Mouse (Mus musculus) E14TG2a.4 (cell line): ENCODE data around the gene Cped1.

Experiments used
- H3K27me3 ChIP-seq: 2 replicates; pipeline ENCODE4 v1.6.1; 2014; ENCODE audit warnings: low read length, control low read depth; ENCODE audit not compliant: insufficient read depth
- H3K36me3 ChIP-seq: 2 replicates; pipeline ENCODE4 v1.6.1; 2014; ENCODE audit warnings: low read length, control low read depth; ENCODE audit not compliant: insufficient read depth
- H3K4me1 ChIP-seq: replicated peaks from 2 replicates; pipeline ENCODE4 v1.6.1; 2014; ENCODE audit warnings: low read depth, low read length, control low read depth
- H3K4me3 ChIP-seq: replicated peaks from 2 replicates; pipeline ENCODE4 v1.5.1; 2014; ENCODE audit warnings: mild to moderate bottlenecking, low read length
- H3K9me3 ChIP-seq: 2 replicates; pipeline ENCODE4 v1.6.1; 2014; ENCODE audit warnings: low read length, control low read depth
- CTCF ChIP-seq: conservative IDR thresholded peaks from 2 replicates; pipeline ENCODE4 v1.5.1; 2014; ENCODE audit warnings: low read length
- NANOG ChIP-seq: IDR thresholded peaks from 2 replicates; pipeline ENCODE4 v1.6.1; 2014; ENCODE audit warnings: borderline replicate concordance, low read length, mixed read lengths
- POU5F1 ChIP-seq: IDR thresholded peaks from 2 replicates; pipeline ENCODE4 v1.6.1; 2014; ENCODE audit warnings: low read length, borderline replicate concordance

Gene Cped1

DNA sequence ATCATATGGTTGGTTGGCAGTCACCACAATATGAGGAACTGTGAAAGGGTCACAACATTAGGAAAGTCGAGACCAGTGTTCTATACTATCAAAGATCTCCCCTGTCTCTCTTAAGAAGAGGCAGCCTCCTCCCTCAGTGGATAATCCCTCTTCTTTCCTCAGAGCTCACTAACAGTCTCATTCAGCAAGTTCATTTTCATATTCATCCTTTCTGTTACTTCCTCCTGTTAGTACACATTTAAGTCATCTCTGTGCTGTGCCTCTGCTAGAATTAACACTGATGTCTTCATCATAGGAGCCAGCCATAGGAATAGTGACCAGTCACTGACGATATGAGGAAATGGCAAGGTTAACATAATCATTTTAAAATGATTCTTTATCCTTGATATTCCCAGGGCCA is 213.8 kb downstream of the Cped1 start:
- H3K36me3 ChIP-seq: no peaks in the 10 kb centered on the region
- H3K9me3 ChIP-seq: no peaks in the 10 kb centered on the region
- no peak overlapping the region for H3K4me3 ChIP-seq
- H3K27me3 ChIP-seq: no peaks in the 10 kb centered on the region
- TF ChIP-seq CTCF (no peak), POU5F1 (no peak), NANOG (no peak)
- no peaks in the 10 kb centered on the region for H3K4me1 ChIP-seq

DNA sequence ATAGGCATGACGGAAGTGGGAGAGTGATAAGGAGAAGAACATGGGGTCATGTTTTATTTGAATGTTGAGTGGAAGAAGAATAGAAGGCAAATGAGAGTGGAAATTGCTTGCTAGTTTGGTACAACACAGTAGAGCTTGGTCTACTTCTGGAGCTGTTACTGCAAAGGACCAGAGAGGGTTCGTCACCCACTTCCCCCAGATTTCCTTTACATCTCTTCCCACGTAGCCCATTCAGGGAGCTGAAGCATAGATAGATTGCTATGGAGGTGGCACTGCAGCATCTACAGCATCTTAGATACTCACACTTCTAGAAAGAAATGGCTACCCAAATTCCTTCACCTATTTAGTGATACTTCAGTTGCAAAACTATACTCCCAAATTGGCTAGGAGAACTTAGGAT is 214.4 kb downstream of the Cped1 start:
- no peaks in the 10 kb centered on the region for H3K36me3 ChIP-seq
- H3K27me3 ChIP-seq: no peaks in the 10 kb centered on the region
- H3K9me3 ChIP-seq: no peaks in the 10 kb centered on the region
- H3K4me1 ChIP-seq: no peaks in the 10 kb centered on the region
- no peak for TF ChIP-seq CTCF
- TF ChIP-seq NANOG: no peak
- no peak for TF ChIP-seq POU5F1
- no peak overlapping the region for H3K4me3 ChIP-seq

DNA sequence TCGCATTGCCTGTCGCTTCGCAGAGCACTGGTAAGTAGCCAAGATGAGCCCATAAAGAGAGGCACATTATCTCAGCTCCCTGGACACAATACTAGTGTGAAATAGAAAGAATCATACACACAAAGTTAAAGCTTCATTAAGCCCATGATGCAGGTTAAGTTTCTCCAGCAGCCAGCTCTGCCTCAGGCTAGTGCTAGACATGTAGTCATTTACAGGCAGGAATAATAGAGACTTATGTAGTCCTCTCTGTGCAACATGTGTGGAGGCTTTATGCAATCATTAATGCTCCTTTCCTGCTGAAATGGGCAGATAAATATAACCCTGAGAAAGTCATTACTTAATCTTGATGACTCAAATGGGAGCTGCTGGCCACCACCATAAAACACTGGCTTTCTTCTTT is 216.2 kb downstream of the Cped1 start:
- Histone ChIP-seq H3K27me3 (no peaks in the 10 kb centered on the region), H3K4me1 (no peaks in the 10 kb centered on the region), H3K9me3 (no peaks in the 10 kb centered on the region), H3K4me3 (no peak overlapping the region), H3K36me3 (no peaks in the 10 kb centered on the region)
- TF ChIP-seq CTCF (no peak), POU5F1 (no peak), NANOG (no peak)

DNA sequence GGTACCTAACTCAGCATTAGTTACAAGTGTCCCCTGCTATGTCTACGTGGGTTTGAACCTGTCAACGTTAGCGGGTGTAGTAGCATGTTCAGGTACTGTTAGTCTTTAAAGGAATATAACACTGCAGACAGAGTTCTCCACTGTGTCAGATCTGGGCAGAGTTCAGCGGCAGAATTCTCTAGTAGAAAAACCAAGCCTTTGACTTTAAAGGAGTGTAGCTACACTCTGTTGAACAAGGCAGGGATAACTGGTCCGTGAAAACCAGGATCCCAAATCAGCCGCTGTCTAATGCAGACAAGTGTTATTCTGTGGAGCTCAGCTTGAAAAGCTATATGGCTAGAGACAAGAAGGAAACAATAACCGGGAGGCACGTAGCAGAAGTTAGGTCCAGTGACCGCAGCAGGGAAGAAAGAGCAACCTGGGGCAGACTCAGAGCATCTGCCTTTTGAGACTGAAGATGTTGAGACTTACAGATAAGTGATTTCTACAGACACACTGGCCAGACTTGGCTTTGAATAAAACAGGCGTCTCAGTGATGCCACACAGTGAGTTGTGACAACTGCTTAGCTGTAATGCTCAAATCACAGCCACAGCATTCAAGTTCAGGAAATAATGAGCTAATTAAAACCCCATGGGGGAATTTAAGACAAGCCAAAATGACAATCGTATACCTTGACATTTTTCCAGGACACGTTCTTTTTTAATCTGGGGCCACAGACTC is 219.5 kb downstream of the Cped1 start:
- Histone ChIP-seq H3K27me3 (no peaks in the 10 kb centered on the region), H3K36me3 (no peaks in the 10 kb centered on the region), H3K4me3 (no peak overlapping the region), H3K9me3 (no peaks in the 10 kb centered on the region), H3K4me1 (no peaks in the 10 kb centered on the region)
- no peak for TF ChIP-seq CTCF
- TF ChIP-seq NANOG: no peak
- no peak for TF ChIP-seq POU5F1

DNA sequence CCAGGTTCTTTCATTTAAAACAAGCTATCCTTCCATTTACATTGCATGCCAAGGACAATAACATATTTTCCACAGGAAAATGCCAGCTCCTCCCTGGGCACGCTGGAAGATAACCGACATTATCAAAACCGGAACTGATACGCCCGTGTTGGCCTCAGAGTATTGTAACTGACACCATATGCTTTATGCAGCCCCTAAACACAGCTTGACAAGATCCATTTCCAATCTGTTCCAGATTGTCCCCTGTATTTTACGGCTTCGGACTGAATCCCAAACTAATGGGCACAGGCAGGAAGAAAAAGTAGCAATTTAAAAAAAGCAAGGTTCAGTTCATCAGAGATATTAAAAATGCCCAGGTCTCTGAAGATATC is 220.0 kb downstream of the Cped1 start:
- Histone ChIP-seq H3K27me3 (no peaks in the 10 kb centered on the region), H3K9me3 (no peaks in the 10 kb centered on the region), H3K4me3 (no peak overlapping the region), H3K36me3 (no peaks in the 10 kb centered on the region), H3K4me1 (no peaks in the 10 kb centered on the region)
- TF ChIP-seq POU5F1 (no peak), NANOG (no peak), CTCF (no peak)

DNA sequence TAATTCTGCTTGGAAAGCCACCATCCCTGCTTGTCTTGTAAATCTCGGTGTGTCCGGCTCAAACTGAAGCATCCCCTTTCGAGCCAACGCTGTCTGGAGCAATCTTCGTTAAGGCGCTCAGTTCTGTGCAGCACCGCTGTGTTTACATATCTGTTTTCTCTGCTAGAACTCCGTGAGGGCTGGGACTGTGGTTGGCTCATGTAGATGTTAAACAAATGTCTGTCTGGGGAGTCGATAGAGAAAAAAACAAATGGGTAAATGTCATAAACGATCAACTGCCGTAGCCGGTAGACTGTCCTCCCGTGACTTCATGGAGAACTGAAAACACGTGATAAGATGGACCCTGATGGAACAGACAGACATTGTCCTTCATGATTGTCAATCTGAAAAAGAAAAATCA is 220.5 kb downstream of the Cped1 start:
- Histone ChIP-seq H3K36me3 (no peaks in the 10 kb centered on the region), H3K4me3 (no peak overlapping the region), H3K4me1 (no peaks in the 10 kb centered on the region), H3K9me3 (no peaks in the 10 kb centered on the region), H3K27me3 (no peaks in the 10 kb centered on the region)
- TF ChIP-seq NANOG (no peak), POU5F1 (no peak), CTCF (no peak)

DNA sequence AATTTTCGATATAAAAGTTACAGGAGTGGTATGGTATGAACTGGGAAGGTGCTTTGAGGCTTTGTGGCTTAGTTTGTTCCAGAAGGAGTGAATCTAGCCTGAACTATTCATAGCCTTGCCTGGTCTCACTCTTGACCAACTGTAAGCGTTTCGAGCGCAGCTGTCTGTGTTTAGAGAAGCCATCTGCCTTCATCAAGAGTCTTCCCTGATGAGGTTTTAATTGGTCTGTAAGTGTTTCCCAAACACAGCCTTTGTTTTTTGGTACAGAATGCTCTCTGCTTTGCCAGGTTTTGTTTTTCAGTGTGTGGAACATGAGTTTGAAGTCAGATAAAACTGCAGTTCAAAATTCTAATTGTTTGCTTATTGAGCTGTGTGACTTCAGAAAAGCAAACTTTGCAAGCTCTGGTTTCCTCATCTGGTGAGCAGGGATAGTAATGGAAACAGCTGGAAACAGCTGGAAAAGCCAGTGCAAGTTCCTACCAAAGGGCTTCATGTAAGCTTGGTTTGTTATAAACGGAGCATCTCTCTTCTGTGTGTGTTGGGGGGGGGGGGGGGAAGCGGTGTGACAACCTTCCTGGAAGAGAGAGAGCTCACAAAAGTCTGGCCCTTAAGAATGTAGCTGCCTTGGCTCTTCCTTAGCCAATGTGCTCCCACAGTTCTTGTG is 221.0 kb downstream of the Cped1 start:
- Histone ChIP-seq H3K9me3 (no peaks in the 10 kb centered on the region), H3K36me3 (no peaks in the 10 kb centered on the region)

DNA sequence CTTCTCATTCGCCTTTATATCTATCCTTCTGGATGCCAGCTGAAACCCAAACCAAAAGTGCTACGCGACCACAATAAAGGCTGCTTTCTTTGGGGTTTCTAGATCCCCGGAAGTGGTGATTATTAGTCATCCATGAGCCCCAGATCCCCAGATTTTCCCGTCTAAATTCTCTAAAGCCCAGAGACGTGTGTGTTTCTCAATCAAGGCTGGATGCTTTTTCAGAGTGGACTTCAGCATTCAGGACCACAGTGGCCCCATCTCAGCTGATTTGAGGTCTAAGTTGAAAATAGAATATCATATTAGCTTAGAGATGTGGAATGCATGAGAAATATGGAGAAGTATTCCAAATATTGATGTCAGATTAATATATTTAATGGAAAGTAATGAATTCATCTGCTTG is 226.4 kb downstream of the Cped1 start:
- Histone ChIP-seq H3K4me1 (no peaks in the 10 kb centered on the region), H3K36me3 (no peaks in the 10 kb centered on the region), H3K27me3 (no peaks in the 10 kb centered on the region), H3K9me3 (no peaks in the 10 kb centered on the region), H3K4me3 (no peak overlapping the region)
- TF ChIP-seq NANOG (no peak), POU5F1 (no peak), CTCF (no peak)

More for the DNA sequence above, 221.0 kb downstream of the Cped1 start:
- H3K4me1 ChIP-seq: no peaks in the 10 kb centered on the region
- TF ChIP-seq CTCF (no peak), NANOG (no peak), POU5F1 (no peak)
- no peaks in the 10 kb centered on the region for H3K27me3 ChIP-seq
- H3K4me3 ChIP-seq: no peak overlapping the region

DNA sequence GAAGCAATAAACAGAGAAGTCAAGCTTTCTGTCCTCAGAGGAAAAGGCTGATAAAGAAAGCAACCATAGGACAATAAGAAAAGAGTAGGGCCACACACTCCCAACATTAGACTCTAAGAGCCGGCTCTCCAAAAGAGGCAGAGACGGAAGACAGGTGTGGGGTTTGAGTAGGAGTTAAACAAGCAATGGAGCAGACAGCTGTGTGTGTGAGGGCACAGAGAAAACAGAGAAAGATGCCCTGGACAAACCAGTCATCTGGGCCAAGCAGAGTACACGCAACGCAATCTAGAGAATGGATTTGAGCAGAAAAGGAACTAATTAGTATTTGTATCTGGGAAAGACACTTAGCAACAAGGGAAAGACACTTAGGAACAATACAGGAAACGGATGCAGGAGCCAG is 227.5 kb downstream of the Cped1 start:
- H3K36me3 ChIP-seq: no peaks in the 10 kb centered on the region
- H3K27me3 ChIP-seq: no peaks in the 10 kb centered on the region
- H3K9me3 ChIP-seq: no peaks in the 10 kb centered on the region
- no peak overlapping the region for H3K4me3 ChIP-seq
- no peak for TF ChIP-seq NANOG
- TF ChIP-seq CTCF: no peak
- no peaks in the 10 kb centered on the region for H3K4me1 ChIP-seq
